Mouse (Mus musculus) heart, embryonic 11.5 days (tissue): ENCODE results near the gene Pate3. TPM values are rescaled to one million over a fixed set of nuclear protein-coding genes. Genes with fewer than 3 reads are reported as not detected.

Experiments used
- polyA plus RNA-seq: library from polyadenylated mRNA; unstranded; fragments of >200 nt; fragmentation: Nextera tagmentation; extraction: Ambion mirVana; gene quantifications from 2 replicates; pipeline ENCODE4 v1.2.1, GENCODE M21; 2014

The Pate3 gene
- polyA plus RNA-seq, 1 experiment from 2014 or later: not detected

Other genes starting within 250 kb of the Pate3 start
- gene Cdon, start 227.1 kb downstream of the Pate3 start, polyA plus RNA-seq: 4.4 and 6.1 TPM in 2 replicates
- gene Gm1113, start 129.9 kb downstream of the Pate3 start, polyA plus RNA-seq: not detected in 2 replicates
- 2.5 TPM in 2 replicates for gene Ddx25, start 89.7 kb downstream of the Pate3 start, polyA plus RNA-seq
- 16.8 and 17.6 TPM in 2 replicates for gene Pus3, start 89.6 kb downstream of the Pate3 start, polyA plus RNA-seq
- 0.46 and 0.73 TPM in 2 replicates for gene Pate2, start 77.9 kb downstream of the Pate3 start, polyA plus RNA-seq
- 15.4 and 16.0 TPM in 2 replicates for gene Hyls1, start 77.8 kb downstream of the Pate3 start, polyA plus RNA-seq
- gene Pate4, start 36.3 kb downstream of the Pate3 start, polyA plus RNA-seq: not detected in 2 replicates
- gene Pate1, start 39.2 kb upstream of the Pate3 start, polyA plus RNA-seq: not detected in 2 replicates
- not detected in 2 replicates for gene Gm17677, start 92.8 kb upstream of the Pate3 start, polyA plus RNA-seq
- not detected in 2 replicates for gene Gm17727, start 129.9 kb upstream of the Pate3 start, polyA plus RNA-seq
- gene Gm27235, start 141.9 kb upstream of the Pate3 start, polyA plus RNA-seq: not detected in 2 replicates
- not detected in 2 replicates for gene D730048I06Rik, start 141.9 kb upstream of the Pate3 start, polyA plus RNA-seq
- gene 9230110F15Rik, start 195.9 kb upstream of the Pate3 start, polyA plus RNA-seq: not detected in 2 replicates